Mouse (Mus musculus) olfactory bulb, adult 2 months (tissue): ENCODE results near the gene Ncl. TPM values are rescaled to one million over a fixed set of nuclear protein-coding genes. Genes with fewer than 3 reads are reported as not detected.

Source experiments
- H3K27ac ChIP-seq: fragments of 200-500 bp; 2 replicates; pipeline ENCODE4 v1.5.1; 2012; ENCODE audit warnings: low read depth, low read length; ENCODE audit not compliant: insufficient read depth
- H3K4me1 ChIP-seq: fragments of 200-500 bp; 2 replicates; pipeline ENCODE4 v1.6.1; 2012; ENCODE audit warnings: low read length; ENCODE audit not compliant: control insufficient read depth, insufficient read depth
- H3K4me3 ChIP-seq: fragments of 200-500 bp; 2 replicates; pipeline ENCODE4 v1.5.1; 2012; ENCODE audit warnings: mild to moderate bottlenecking, low read depth, low read length, moderate library complexity; ENCODE audit not compliant: insufficient read depth
- CTCF ChIP-seq: fragments of 200-500 bp; IDR thresholded peaks from 2 replicates; pipeline ENCODE4 v1.5.1; 2012; ENCODE audit warnings: low read depth, mild to moderate bottlenecking, low read length, moderate library complexity; ENCODE audit not compliant: insufficient read depth
- POLR2A ChIP-seq: fragments of 200-500 bp; IDR thresholded peaks from 2 replicates; pipeline ENCODE4 v1.6.1; 2012; ENCODE audit warnings: mild to moderate bottlenecking, low read depth, low read length, moderate library complexity; ENCODE audit not compliant: insufficient read depth
- WGBS: fragments of 180-500 bp; shearing (Covaris S2); methylation state at CpG from one replicate; pipeline ENCODE4 v1.1.7; 2018; 5-methylcytosine and 5-hydroxymethylcytosine counted together
- polyA plus RNA-seq: library from polyadenylated mRNA; stranded (reverse); fragments of >200 nt; gene quantifications from 2 replicates; pipeline ENCODE4 v1.2.4, GENCODE M21; 2012; ENCODE audit warnings: low replicate concordance; ENCODE audit not compliant: missing spikeins, insufficient read depth, insufficient read length

Gene Ncl
- polyA plus RNA-seq = 269 and 776 TPM in 2 replicates

DNA sequence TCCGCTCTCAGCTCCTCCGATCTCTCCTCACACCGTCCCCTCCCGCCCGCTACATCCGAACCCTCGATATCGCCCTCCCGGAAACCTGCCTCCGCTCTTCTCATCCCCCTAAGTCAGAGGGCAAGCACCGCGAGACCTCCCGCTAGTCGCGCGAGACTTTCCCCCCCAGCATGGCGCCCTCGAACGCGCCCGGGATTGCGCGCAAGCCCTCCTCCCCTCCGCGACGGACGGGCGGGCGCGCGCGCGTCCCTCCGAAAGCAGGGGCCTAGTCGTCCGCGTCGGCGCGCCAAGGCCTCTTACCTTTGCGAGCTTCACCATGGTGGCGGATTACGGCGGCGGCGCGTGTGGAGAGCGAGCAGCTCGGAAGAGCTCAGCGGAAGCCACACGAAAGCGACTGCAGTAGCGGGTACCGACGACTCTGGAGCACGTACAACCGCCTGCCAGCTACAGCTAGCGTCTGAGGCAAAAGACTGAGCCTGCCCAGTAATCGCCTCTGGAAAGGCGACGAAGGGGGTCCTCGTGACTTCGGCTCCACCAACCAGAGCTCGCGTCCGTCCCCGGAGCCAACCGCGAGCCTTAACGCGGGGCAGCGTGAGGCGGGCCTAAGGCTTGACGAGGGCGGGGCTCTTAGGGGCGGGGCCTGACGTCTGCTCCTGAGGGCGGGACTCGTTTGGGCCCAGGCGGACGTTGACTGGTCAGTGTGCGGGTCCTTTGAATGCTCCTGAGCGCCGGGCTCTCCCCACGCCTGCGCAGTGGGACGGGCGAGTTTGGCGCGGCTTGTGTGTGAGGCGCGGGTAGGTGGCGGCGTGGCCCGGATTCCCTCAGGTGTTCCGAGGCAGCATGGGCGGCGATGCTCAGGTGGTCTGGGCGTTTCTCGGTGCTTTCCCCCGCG is at the start of gene Ncl:
Ncl (minus strand) TSS at position 495 of the 892 bp plus-strand sequence.
- H3K4me1 ChIP-seq = peaks cover 7% of the 10 kb centered on the region
- H3K4me3 ChIP-seq = peak within 1 kb of the TSS; percentile 85
- under 1% methylated on average over 102 of the region's 102 CpGs for WGBS
- H3K27ac ChIP-seq = peak within 1 kb of the TSS; percentile 95
- TF ChIP-seq CTCF (no peak), POLR2A (peak; percentile 99)

GRCm38 (mm10) chr1:86408515-86408914 is 49.3 kb upstream of the Ncl start:
- H3K4me3 ChIP-seq = no peak overlapping the region
- TF ChIP-seq CTCF = no peak
- no peak for TF ChIP-seq POLR2A
- no peak overlapping the region for H3K27ac ChIP-seq
- no peaks in the 10 kb centered on the region; the same call in 1 of the 2 replicates for H3K4me1 ChIP-seq
- 86% methylated on average over 10 of the region's 10 CpGs for WGBS

DNA sequence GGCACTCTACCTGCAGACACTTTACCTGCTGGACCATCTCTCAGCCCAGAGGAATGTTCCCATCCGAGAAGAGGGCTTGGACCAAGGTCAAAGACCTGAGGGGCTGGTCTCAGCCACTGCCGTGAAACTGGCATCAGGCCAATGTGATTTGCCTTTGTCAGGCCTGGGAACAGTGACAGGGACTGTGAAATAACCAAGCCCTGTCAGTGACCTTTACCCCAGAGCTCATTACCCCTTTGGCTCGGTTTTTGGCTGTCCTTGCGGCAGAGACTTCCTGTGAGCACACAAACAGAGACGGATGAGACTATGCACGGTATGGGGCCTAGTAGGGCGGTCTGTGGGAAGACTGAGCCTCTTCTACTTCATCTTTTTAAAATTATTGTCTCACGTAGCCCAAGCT is 47.7 kb upstream of the Ncl start:
- Histone ChIP-seq H3K4me3 (no peak overlapping the region), H3K27ac (no peak overlapping the region), H3K4me1 (no peaks in the 10 kb centered on the region; the same call in 1 of the 2 replicates)
- TF ChIP-seq POLR2A (no peak), CTCF (no peak)
- WGBS = 77% methylated on average over 8 of the region's 8 CpGs

GRCm38 (mm10) chr1:86406313-86406712 is 47.1 kb upstream of the Ncl start:
- TF ChIP-seq CTCF (no peak), POLR2A (no peak)
- Histone ChIP-seq H3K4me1 (no peaks in the 10 kb centered on the region; the same call in 1 of the 2 replicates), H3K27ac (no peak overlapping the region), H3K4me3 (no peak overlapping the region)
- WGBS = 81% methylated on average over 4 of the region's 4 CpGs

GRCm38 (mm10) chr1:86404834-86405233 is 45.6 kb upstream of the Ncl start:
- WGBS = 63% methylated on average over 5 of the region's 5 CpGs
- no peak for TF ChIP-seq CTCF
- TF ChIP-seq POLR2A = no peak
- Histone ChIP-seq H3K4me1 (no peaks in the 10 kb centered on the region; the same call in 1 of the 2 replicates), H3K4me3 (no peak overlapping the region), H3K27ac (no peak overlapping the region)

- 87% methylated on average over 8 of the region's 8 CpGs for WGBS
- no peak for TF ChIP-seq CTCF
- TF ChIP-seq POLR2A = no peak
- Histone ChIP-seq H3K4me1 (no peaks in the 10 kb centered on the region), H3K27ac (no peak overlapping the region), H3K4me3 (no peak overlapping the region)
Observed at GRCm38 (mm10) chr1:86400096-86400754, 41.0 kb upstream of the Ncl start.

DNA sequence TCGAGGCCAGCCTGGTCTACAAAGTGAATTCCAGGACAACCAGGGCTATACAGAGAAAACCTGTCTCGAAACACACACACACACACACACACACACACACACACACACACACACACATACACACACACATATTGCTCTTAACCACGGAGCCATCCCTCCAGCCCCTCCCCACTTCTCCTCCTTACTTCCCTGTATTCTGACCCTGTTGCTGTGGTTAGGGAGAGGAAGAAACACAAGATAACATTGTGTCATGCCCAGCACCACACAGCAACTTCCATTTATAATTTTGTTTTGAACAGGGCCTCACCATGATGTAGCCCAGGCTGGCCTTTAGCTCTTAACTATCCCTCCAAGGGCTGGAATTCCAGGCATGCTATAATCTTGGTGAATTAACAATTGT is 40.1 kb upstream of the Ncl start:
- no peak overlapping the region for H3K4me3 ChIP-seq
- 90% methylated on average over 3 of the region's 3 CpGs for WGBS
- no peak for TF ChIP-seq CTCF

DNA sequence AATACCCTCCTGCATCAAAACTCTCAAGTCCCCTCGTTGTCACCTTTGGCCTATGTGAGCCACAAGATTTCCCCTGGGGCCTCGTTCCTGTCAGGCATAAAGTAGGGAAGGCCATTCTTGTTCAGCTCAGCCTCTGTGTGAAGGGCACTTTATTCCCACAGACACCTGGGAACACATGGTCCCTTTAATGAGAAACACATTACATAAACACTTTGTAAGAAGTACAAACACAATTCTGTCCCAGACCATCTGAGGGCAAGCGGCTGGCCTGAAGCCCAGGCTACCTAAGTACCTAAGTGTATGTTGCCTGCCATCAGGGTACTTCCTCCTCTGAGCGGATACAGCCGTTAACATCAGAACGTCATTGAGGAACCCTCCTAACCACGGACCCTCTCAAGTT is 39.0 kb upstream of the Ncl start:
- Histone ChIP-seq H3K4me1 (no peaks in the 10 kb centered on the region), H3K4me3 (no peak overlapping the region), H3K27ac (no peak overlapping the region)
- no peak for TF ChIP-seq CTCF
- no peak for TF ChIP-seq POLR2A
- WGBS = 73% methylated on average over 7 of the region's 7 CpGs

More for the DNA sequence above, 40.1 kb upstream of the Ncl start:
- Histone ChIP-seq H3K4me1 (no peaks in the 10 kb centered on the region), H3K27ac (no peak overlapping the region)

DNA sequence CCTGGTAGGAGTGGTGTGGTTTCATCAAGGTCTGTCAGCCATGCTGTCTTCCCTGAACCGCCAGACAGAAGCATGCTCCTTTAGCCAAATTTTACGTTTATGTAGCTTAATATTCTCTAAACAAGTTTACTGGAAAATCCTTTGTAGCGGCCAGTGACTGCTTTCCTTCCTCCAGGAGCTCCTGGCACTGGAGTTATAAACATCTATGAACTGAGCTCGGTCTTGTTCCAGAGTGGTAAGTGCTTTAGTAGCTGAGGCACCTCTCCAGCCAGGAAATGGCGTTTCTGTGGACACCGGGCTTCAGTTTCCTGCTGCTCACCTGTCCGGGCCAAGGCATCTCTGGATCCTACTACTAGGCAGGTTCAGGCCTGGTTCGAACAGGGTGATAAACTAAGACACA is 38.4 kb upstream of the Ncl start:
- 85% methylated on average over 8 of the region's 8 CpGs for WGBS
- Histone ChIP-seq H3K4me3 (no peak overlapping the region), H3K4me1 (no peaks in the 10 kb centered on the region), H3K27ac (no peak overlapping the region)
- no peak for TF ChIP-seq CTCF
- TF ChIP-seq POLR2A = no peak
